Mouse (Mus musculus) adipocyte (in vitro differentiated cells): ENCODE measurements at regions not wholly inside any gene's neighbourhood (a gene's known extent, or its start where the extent isn't known, plus 50 kb on each side); places are given as distances from the start of the nearest gene placed in this dataset.
"Not testable (repeated sequence)": the region's sequence is repeated elsewhere in the genome, so short reads cannot be mapped to it uniquely, and the experiment has no call there.

Experiments
- DNase-seq: peaks from one replicate; pipeline ENCODE4 v3.0.0-alpha.2; 2016; ENCODE audit warnings: low spot score

GRCm38 (mm10) chr17:26335551-26335950 lies 79.1 kb upstream of the Neurl1b start:
- DNase-seq: no peak

DNA sequence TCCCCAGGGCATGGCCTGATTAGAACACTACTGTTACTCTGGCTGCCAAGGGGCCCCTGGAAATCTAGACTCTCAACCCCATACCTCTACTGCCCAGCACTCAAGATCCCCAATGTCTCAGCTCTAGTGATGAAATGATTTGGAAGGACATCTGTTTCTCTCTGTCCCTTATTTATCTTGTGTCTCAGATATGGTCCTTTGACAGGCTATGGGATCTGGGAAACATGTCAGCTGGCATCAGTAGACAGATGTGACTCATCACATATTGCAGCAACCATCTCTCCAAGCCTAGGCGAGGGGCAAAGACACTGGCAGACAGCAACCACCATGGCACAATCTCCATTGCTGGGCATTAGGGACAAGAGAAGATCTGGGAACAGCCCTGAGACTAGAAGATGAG lies 78.6 kb upstream of the Neurl1b start:
- peak; percentile 63 for DNase-seq

DNA sequence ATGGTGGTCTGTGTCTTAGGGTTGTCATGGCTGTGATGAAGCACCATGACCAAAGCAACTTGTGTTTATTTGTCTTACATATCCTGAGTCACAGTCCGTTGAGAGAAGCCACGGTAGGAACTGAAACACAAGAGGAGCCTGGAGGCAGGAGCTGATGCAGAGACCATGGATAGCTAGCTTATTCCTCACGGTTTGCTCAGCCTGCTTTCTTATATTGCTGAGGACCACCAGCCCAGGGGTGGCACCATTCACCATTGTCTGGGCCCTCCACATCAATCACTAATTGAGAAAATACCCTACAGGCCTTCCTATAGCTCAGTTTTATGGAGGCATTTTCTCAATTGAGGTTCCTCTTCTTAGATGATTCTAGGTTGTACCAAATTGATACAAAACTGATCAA lies 77.5 kb upstream of the Neurl1b start:
- no peak for DNase-seq

DNA sequence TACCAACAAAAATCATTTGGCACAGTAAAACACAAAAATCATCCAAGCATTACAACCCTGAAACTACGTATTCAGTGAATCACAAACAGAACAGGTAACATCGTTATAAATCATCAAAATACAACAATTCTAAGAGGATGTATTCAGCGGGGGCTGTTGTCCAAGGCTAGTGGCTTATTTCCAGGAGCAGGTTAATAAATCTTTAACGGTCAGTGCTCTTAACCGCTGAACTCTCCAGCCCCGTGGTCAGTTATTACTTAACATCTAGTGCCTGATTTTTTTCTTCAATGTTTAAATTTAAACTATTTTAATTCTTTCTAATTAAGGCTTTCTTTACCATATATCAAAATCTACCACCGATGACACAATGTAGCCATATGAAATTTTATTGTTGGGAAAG lies 69.2 kb upstream of the Neurl1b start:
- DNase-seq: not testable (repeated sequence)

DNA sequence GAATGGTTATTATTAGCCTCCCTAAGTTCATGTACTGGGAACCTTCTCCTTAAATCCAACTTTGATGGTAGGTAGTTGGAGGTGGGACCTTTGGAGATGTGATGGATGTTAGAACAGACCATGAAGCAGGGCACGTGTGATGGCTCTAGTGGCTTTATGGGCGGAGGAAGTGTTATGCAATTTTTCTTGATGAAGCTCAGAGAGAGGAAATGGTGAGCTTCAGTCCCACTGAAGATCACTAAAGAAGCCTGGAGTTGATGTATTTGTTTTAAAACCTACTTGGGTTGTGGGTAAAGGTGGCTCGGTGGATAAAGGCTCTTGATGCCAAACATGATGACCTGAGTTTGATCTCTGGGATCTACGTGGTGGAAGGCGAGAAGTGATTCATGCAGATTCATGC lies 66.5 kb upstream of the Neurl1b start:
- no peak for DNase-seq

- no peak for DNase-seq
Measured at GRCm38 (mm10) chr17:26349741-26350140, 64.9 kb upstream of the Neurl1b start.

- DNase-seq: no peak
Measured at GRCm38 (mm10) chr17:26350216-26350615, 64.4 kb upstream of the Neurl1b start.

DNA sequence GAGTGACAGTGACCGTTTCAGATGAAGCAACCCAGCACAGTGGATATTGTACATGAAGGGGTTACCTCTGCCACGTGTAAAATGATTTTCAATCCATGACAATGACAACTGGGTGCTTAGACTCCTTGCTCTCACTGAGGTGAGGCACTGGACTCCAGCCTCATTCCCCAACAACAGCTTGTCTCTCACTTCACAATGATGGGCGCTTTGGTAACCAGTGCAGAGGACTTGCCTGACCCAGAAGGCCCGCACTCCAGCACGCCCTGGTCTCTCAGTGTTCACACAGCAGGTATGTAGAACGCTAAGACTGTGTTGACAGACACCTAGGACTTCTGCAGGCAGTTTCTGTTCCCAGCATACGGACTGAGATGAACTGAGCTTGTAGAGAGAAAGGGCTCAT lies 62.6 kb upstream of the Neurl1b start:
- no peak for DNase-seq

- DNase-seq: no peak
Measured at GRCm38 (mm10) chr17:26352712-26353111, 61.9 kb upstream of the Neurl1b start.

- DNase-seq: no peak
Measured at GRCm38 (mm10) chr17:26354431-26354830, 60.2 kb upstream of the Neurl1b start.

- DNase-seq: no peak
Measured at GRCm38 (mm10) chr17:26355301-26355700, 59.3 kb upstream of the Neurl1b start.

GRCm38 (mm10) chr17:26356906-26357305 lies 57.7 kb upstream of the Neurl1b start:
- no peak for DNase-seq

DNA sequence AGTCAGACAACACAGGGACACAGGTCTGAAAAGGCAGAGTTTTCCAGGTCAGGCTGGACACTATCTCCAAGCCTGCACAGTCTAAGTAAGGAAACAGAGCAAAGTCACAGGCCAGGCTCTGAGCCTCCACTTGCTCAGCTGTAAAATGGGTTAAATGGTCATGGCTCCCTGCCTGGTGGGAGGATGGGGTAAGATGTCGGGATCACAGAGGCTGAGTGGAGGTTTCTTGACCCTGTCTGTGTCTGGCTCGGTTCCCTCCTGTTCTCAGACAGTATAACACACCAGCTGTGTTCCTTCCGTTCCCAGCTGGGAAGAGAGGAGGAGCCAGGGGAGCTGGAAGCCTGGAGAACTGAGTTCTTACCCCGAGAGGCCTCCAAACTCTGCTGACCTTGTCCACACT lies 56.8 kb upstream of the Neurl1b start:
- peak; percentile 93 for DNase-seq

- DNase-seq: no peak
Measured at GRCm38 (mm10) chr17:26360711-26361110, 53.9 kb upstream of the Neurl1b start.

DNA sequence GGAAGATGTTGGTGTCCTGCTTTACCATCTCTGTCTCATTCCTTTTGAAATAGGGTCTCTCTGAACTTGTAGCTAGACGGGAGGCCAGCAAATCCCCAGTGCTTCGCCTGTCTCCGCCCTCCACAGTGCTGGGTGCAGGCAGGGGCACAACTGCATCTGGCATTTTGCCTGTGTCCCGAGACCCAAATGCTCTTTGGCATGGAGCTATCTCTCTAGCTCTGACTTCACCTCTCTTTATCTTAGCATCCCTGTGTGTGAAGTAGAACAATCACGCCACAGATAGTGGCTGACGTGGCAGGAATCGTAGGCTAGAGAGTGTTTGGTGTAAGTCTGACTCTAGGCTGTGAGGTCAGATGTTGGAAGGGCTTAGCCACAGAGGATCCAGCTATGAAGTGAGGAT lies 53.2 kb upstream of the Neurl1b start:
- DNase-seq: no peak

- DNase-seq: no peak
Measured at GRCm38 (mm10) chr17:26361992-26362391, 52.6 kb upstream of the Neurl1b start.

DNA sequence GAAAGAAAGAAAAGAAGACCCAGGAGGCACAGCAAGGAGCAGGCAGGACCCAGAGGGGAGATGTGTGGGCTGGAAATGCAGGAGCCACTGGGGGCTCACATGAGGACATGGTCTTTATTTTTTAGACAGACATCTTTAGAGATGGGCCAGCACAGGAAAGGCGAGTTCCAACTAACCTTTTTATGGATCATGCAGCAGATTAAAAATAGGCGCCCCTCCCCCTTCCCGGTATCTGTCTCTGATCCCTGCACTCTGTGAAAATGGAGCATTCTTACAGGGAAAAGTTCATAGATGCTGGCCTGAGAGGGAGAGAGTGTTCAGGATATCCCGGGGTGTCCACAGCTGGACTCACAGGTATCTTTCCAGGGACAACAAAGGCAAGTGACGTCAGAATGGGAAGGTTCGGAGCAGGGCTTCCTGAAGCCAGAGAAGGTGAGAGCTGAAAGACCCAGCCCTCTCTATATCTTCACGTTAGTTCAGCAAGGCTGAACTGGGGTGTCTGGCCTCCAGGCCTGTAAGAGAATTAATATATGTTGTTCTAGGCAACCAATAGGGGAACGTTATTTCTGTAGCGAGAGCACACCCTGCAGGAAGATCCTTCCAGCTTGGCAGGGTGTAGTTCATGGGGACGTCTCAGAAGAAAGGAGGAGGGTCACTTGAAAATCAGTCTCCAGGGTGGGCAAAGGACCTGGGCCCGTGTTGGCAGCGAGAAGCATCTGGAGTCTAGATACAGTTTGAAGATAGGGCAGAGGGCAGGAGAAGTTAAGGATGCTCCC lies 51.9 kb upstream of the Neurl1b start:
- DNase-seq: no peak

GRCm38 (mm10) chr17:26363853-26364532 lies 50.6 kb upstream of the Neurl1b start:
- no peak for DNase-seq
